Mouse (Mus musculus): ENCODE data around the gene Tjp1.

DNA sequence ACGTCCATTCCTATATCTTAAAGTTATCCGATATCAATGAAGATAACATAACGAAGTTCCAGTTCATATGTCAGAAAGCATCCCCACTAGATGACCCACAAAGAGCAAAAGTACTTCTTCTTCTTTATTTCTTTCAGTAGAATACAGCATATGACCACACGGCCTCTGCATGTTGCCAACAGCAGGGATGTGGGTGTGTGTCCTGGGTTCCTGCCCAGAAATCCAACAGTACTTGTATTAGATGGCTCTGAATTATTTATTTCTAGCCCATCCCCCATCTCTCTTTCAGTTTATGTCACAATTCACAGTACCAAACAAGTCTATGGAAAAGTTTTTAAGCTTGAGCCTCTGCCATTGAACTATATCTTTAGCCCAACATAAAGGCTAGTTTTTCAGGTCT is 43.1 kb upstream of the Tjp1 start:
- TF ChIP-seq ZNF384 (IDR thresholded peaks at IDR 0.05; ENCODE audit: low read depth, low read length), result no peak
- no peak for TF ChIP-seq ZC3H11A (IDR thresholded peaks at IDR 0.05; ENCODE audit: low read depth, low read length)
- no peak for TF ChIP-seq CTCF (conservative IDR thresholded peaks at IDR 0.05 in 1 of 2, IDR thresholded peaks at IDR 0.05 in 1 of 2; ENCODE audit: low read depth in 2 of 2, low read length in 2 of 2)
- no peak for TF ChIP-seq NRF1 (IDR thresholded peaks at IDR 0.05; ENCODE audit: low read depth, low read length)
- TF ChIP-seq BHLHE40 (IDR thresholded peaks at IDR 0.05; ENCODE audit: low read depth, low read length), result no peak
- TF ChIP-seq POLR2A (IDR thresholded peaks at IDR 0.05; ENCODE audit: low read depth, low read length), result no peak
- no peak for TF ChIP-seq GABPA (IDR thresholded peaks at IDR 0.05; ENCODE audit: insufficient replicate concordance, low read depth, low read length)
- TF ChIP-seq RAD21 (IDR thresholded peaks at IDR 0.05; ENCODE audit: low read depth, low read length), result no peak
- TF ChIP-seq TCF12 (IDR thresholded peaks at IDR 0.05; ENCODE audit: low read depth, low read length), result no peak
- no peak for TF ChIP-seq EP300 (IDR thresholded peaks at IDR 0.05; ENCODE audit: low read length)
- TF ChIP-seq KAT2A (IDR thresholded peaks at IDR 0.05; ENCODE audit: insufficient replicate concordance, low read length), result no peak
- TF ChIP-seq MAX (IDR thresholded peaks at IDR 0.05; ENCODE audit: low read length), result no peak
- no peak for TF ChIP-seq POLR2AphosphoS2 (IDR thresholded peaks at IDR 0.05; ENCODE audit: low read depth, low read length)
